Mouse (Mus musculus) CD4-positive, CD25-positive, alpha-beta regulatory T cell, adult 4 months (primary cell): ENCODE measurements around the gene Cela1. TPM values are rescaled to one million over a fixed set of nuclear protein-coding genes. Genes with fewer than 3 reads are reported as not detected.

Experiments used
- ATAC-seq: one replicate; pipeline ENCODE4 v1.8.0; 2017
- polyA plus RNA-seq, 2 experiments: library from polyadenylated mRNA; unstranded; fragments of 100-300 nt; shearing (Covaris generic); gene quantifications; one replicate each; pipeline ENCODE4 v1.2.1; 2017

Cela1 gene
- polyA plus RNA-seq, 2 experiments from 2014 or later, result 5.7 to 10.5 TPM

DNA sequence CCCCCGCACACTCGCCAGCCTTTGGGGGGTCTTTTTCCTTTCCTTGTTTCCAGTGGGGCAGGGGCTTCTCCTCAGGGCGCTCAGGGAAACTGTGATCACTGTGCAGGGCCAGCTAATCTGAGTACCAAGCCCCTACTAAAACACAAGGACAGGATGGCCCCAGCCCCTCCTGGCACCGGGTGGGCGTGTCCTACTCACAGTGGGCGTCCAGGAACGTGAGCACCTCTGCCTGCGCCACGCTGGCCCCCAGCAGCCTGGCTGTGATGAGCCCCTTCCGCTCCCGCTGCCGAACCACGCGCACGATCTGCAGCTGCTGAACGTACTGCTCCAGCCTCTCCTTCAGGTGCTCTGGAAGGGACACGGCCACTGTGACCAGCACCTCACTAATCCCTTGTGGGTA lies 16.2 kb upstream of the Cela1 start:
- ATAC-seq, result no peak

DNA sequence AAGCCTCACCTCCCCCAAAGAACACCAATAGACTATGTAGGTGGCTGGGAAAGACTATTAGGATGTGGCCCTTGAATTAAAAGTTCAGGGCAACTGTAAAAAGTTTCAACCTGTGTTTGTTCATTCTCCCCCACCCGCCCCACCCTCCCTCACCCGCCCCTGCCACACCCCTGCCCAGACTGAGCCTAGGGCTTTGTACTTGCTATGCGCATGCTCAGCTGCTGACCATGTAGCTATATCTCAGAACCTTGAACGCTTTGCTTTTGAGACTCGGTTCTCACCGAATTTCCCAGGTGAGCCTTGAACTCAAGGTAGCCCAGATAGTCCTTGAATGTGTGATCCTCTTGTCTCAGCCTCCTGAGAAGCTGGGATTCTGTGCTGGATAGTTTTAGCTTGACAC lies 14.1 kb upstream of the Cela1 start:
- no peak for ATAC-seq

DNA sequence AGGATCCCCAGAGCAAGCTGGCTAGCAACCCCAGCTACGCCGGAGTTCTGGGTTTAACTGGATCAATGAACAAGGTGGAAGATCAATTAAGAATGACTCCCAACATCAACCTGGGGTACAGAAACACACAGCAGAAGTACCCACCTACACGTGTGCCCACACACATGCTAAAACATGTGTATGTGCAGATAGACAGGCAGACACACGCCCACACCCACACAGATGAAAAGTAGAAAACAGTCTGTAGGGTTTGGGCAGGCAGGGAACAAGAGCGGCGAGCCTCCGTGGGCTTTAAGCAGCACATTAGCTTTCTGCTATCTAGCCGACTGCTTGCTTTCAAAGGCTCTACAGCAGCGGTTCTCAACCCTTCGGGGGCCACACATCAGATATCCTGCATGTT lies 13.4 kb upstream of the Cela1 start:
- no peak for ATAC-seq

DNA sequence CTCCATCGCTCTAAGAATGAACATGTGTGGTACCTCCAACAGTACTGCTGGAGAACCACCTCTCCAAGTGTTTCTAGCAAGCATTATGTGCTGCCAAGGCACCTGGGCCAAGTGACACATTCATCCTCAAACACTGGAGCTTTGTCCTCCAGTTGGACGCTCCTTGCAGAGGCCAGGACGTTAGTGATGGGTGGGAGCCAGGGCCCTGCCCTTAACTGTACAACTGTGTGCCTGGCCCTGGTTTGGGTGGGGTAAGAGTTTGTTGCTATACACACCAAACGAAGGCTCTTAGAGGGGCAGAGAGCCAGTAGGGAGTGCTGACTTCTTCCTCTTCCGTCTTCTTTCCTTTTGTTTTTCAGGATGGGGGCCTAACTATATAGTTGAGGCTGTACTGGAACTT lies 12.7 kb upstream of the Cela1 start:
- ATAC-seq, result no peak

DNA sequence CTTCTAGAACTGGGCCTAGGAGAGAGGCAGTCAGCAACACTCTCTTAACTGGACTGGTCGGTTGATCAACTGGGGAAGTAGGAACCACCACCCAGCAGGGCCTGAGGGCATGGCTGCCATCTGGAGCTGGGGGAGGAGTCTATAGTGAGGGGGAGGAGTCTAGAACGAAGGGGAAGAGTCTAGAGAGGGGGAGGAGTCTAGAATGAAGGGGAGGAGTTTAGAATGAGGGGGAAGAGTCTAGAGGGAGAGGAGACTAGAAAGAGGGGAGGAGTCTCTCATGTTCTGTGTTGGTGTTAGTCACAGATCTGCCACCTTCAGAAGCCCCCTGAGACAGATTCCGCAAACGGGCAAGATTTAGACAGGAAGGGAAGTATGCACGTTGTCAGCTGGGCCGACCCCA lies 11.7 kb upstream of the Cela1 start:
- ATAC-seq, result peak; percentile 36

DNA sequence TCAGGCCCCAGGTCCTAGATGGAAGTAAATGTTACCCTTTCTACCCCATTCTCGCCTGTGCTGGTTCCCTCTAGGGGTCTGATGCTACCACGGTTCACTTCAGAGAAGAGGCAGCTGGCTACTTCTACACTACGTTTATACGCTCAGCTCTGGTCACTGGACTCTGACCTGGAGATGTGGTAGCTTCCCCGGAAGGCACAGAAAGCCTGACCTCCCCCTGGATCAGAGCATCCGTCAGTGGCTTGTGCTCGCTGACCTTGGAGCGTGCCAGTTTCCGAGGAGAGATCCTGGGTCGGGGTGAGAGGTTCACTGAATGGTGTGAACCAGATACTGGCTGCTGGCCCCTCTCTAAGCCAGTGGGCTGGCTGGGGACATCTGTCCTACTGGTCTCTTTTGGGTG lies 10.4 kb upstream of the Cela1 start:
- ATAC-seq, result no peak

DNA sequence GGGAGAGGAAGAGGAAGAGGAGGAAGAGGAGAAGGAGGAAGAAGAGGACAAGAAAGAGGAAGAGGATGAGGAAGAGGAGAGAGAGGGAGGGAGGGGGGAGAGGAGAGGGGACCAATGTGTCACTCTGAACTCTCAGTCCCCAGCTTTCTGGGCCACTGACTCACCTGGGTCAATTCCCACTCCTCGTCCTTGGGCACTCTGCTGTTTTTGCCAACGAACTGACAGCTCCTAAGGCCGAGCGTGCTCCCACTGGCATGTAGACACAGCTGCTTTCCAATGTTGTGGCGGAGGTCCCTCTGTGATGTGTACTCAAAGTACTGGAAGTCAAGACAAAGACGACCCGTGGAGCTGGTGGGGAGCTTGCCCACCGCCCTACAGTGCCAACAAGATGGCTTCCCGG lies 6.7 kb upstream of the Cela1 start:
- no peak for ATAC-seq

DNA sequence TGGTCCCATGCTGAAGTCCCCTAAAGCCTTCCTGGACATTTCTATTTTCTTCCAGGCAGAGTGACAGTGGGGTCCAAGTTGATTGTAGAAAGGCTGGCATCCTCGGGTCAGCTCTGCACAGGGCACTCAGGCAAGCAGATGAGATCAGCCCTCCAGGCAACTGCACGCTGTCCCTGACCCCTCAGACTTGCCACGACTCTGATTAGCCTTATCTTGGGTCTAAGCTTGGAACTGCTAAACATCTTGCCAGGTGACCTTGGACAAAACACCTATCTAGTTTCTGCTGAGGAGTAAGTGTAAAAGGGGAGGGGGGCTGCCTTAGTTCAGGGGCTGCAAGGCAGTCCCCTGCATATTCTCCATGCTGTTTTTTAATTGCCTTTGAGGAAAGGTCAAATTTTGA lies 4.3 kb upstream of the Cela1 start:
- ATAC-seq, result no peak

DNA sequence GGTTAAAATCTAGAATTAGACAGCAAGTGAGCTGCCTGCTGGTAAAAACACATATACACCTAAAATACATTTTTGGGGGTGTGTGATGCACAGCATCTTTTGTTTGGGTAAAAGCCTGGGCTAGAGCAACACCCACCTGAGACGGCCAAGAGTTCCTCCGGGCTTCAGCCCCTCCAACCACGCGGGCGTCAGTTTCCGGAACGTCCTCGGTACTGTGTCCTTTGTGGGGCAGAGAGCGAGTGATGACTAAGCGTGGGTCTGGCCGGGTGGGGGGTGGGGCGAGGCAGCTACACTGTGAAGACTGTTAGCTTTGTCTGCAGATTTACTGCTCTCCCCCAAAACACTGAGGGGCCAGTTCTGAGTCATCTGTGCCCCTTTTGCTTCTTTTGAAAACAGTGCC lies 732 bp downstream of the Cela1 start:
- peak; percentile 71 for ATAC-seq

DNA sequence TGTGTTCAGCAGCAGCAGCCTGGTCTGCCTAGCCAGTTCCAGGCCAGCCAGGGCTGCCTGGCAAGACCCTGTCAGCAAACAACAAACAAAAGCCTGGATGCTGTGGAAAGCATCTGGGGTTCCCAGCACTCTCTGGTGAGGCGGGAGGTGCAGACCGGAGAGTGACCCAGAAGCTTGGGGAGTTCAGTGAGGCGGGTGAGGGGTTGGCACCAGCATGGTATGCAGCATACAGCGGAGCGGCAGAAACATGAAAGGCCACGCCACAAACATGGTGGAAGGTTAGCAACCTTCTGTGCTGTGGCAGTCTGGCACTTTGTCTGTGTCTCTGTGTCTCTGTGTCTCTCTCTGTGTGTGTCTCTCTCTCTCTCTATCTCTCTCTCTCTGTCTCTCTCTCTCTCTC lies 1.3 kb downstream of the Cela1 start:
- ATAC-seq, result no peak

DNA sequence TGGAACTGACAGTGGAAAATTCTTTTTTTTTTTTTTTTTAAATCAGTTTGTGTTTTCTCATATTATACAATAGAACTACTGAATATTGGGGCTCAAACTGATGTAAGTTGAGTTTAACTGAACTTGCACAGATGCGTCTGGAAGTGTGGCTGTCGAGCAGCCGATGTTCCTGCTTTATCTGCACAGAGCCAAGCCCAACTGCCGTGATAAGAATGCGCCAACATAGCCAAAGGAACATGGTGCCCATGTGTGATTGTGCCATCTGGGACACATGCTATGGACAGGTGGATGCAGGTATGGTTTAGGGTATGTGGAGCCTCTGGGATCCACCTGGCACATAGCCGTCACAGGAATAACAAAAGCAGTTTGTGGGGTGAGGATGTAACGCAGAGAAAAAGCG lies 1.9 kb downstream of the Cela1 start:
- no peak for ATAC-seq

DNA sequence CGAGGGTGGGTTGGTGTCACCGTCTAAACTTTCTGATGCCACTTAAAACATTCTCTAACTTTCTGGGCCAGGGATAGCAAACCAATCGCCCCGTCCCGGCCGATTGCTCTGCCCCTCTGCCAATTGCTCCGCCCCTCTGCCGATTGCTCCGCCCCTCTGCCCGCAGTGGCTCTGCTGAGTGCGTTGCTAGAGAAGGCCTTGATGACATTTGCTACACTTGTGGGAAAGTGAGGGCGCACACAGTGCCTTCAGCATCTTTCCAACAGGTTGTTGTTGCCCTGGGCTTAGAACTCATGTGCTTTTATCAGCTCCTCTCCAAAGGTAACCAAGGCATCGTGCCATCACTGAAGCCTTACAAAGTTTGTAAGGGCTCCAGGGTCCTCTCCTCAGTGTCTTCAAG lies 2.5 kb downstream of the Cela1 start:
- ATAC-seq, result no peak

DNA sequence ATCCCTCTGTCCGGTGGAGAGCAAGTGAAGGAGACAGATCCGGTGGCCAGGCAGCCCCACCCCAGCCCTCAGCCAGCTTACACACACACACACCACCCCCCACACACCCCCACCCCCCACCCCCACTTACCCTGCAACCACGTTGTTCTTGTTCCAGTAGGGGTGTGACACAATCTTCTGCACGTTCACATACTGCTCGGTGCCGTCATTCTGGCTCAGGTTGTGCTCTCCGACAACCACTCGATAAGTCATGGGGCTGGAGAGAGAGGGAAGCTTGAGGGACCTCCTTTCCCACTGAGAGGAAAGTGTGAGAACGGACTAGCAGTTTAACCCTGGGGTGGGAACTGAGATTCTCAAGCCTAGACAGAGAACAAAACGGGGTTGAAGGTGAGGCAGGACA lies 3.3 kb downstream of the Cela1 start:
- no peak for ATAC-seq

DNA sequence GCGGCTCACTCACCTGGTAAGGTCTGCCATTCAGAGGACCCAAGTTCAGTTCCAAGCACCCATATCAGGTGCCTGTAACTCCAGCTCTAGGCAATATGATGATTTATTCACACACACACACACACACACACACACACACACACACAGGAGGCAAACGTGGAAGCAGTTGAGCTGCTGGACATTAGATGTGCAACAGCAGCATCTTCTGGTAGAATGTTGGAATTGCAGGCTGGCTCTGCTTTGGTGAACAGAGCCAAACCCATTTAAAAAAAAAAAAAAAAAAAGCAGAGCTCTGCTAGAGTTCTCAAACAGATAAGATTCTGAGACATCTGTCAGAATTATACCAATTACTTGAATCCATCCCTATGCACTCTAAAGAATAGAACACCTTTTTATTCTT lies 4.7 kb downstream of the Cela1 start:
- peak; percentile 76 for ATAC-seq

DNA sequence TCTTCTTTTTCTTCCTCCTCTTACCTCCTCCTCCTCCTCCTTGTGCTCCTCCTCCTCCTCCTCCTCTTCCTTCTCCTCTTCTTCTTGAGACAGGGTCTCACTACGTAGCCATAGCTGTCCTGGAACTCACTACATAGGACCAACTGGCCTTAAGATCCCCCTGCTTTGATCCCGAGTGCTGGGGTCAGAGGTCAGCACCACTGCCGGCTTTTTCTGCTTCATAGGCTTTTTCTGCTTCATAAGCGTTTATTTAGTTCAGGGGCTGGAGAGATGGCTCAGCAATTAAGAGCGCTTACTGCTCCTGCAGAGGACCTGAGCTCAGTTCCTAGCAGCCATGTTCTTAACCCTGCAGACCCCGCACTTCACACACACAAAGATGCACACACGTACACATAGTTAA lies 6.0 kb downstream of the Cela1 start:
- no peak for ATAC-seq

DNA sequence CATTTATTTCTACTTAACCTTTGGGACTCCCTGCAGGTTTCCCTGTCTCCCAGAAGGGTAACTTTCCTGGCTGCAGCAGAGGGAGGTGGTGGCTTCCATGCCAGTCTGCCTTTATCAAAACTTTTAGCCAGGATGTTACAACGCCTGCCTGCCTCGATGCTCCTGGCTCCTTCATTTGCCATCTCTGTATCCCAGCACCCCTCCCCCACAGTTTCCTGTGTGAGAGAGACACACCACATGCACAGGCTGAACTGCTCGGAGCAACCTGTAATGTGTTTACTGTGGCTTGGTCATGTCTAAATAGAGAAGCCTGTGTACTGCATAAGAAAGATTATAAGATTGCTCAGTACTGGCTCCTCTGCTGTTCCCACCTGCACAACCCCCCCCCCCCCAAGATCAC lies 7.3 kb downstream of the Cela1 start:
- no peak for ATAC-seq

DNA sequence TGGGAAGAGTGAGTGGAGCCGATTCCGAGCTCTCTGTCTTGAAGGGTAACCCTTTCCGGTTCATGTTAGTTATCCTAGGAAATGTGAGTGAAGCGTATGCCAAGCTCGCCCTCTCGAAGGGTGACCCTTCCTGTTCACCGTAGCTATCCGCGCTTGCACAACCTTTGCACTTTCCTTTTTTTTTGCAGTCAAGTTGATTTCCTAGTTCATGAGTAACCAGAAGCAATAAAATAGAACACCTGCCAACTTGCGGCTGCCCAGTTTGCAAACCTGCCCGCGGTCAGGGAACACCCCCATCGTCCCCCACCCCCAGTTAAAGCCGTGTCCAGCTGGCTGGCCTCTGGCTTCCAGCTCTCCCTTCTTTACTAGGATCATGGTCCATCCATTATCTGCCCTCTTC lies 8.7 kb downstream of the Cela1 start:
- no peak for ATAC-seq

DNA sequence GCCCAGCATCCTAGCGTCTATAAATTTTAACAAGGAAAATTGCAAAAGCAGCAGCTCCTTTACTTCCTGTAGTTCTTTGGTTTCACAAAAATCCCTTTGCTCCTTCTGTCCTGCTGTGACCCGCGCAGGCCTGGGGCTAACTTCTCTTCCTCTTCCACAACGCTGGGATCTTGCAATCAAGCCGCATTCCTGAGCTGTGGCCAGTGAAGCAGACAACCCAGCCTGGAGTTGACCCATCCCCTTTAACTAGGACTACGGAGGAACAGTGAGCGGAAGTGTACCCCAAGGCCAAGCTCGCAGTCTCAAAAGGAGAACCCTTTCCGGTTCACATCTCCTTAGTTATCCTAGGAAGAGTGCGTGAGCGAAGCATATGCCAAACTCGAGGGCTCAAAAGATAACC lies 9.1 kb downstream of the Cela1 start:
- no peak for ATAC-seq

DNA sequence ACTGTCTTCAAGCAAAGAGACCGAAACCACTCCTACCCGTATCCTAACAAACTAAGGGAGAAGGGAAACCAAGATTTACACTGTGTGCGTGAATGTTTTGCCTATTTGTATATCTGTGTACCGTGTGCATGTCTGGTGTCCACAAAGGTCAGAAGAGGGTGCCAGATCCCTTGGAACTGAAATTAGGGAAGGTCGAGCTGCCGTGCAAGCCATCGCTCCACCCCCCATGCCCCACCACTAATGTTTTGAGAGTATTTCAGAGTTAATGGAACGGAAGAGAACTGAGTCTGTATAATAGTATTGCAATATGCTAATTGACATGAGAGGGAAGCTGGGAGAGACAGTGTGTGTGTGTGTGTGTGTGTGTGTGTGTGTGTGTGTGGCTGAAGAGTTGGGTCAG lies 10.0 kb downstream of the Cela1 start:
- no peak for ATAC-seq

DNA sequence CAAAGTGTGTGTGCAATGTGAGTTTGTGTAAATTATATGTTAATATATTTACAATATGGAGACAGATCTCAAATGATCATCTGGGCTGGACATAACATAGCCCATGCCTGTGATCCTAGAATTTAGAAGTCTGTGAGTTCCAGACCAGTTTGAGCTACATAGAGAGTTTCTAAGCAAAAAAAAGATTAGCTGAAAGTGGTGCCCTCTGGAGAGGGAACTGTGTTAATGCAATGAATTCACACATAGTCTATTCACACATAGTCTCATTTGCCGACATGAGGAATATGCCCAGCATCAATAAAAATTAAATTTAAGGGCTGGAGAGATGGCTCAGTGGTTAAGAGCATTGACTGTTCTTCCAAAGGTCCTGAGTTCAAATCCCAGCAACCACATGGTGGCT lies 11.2 kb downstream of the Cela1 start:
- ATAC-seq, result no peak

DNA sequence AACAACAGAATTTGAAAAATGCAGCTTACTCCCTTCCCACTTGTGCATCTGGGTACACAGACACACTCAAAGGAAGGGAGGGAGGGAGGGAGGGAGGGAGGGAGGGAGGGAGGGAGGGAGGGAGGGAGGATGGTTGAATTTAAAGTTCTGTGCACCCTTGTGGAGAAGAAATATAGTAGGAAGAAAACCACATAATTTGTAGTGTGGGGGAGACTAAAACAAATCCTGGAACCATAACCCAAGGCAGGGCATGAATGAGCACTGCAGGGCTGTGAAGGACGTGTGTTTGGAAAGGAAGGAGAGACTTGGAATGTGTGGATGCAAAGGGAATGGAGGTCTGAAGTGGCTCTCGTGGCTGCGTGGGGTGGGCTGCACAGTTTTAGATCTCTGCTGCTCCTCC lies 12.2 kb downstream of the Cela1 start:
- ATAC-seq, result no peak

DNA sequence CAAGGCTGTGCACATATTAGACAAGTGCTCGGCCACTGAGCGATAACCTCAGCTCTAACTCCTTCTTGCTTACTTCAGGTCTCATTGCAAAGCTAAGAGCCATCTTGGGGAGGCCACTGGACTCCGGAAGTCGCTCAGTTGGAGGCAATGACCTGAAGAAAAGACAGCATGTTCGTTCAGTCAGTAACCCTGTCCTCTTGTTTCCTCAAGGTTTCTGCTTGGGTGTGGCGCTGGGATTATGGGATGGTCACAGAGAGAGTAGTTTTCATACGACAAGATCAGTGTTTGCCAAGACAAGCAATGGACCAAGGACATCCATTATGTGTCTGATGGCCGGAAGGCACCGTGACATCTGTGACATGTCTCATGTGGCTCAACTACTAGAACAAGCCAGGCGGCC lies 13.2 kb downstream of the Cela1 start:
- ATAC-seq, result no peak

DNA sequence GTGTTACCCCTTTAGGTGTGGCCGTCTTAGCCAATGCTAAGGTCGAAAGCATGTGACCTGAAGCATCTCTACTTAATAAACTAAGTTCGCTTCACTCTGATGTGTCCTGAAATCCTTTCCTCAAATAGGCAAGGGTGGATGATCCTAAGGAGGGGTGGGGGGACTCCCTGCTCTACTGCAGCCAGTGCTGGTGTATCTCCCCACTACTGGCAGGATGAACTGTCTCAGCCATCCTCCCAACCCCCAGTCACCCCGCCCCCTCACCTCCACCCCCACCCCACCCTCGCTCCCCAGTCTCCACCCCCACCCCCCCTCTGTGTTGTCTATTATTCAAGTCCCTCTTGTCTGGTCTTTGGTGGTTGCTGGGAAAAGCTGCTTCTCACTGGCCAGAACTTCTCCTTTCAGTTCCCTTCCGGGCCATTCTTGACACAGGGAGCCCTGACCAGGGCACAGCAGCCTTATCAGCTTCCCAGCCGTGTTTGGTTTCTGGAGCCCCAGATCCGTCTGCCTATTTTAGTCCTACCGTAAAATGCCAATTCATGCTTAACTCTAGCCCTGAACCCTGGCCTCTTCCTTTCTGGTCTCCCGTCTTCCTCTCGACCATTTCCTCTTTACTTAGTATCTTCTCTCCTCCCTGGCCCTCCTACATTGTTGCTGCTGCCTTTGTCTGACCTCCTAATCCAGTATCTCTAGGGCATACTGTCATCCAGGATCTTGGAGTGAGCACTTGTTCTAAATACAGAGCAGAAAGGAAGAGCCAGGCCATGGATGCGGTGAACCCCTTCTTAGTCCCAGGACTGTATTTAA lies 13.9 kb downstream of the Cela1 start:
- ATAC-seq, result no peak

DNA sequence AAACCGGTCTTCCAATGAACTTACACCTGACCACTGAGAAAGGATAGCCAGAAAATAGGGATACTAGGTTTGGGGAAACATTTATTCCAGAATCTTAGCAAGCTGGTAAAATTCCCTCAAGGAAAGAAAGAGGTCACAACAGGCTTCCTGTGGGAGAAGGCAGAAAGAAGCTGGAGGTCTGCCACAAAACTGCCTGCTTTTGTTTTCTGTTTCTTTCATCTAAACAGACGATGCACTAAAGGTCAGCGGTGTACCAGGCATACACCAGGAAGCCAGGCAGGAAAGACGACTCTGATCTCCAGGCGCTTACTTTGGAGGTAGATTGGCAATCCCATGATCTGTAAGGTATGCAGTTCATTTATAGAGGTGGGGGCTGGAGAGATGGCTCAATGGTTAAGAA lies 16.9 kb downstream of the Cela1 start:
- no peak for ATAC-seq

DNA sequence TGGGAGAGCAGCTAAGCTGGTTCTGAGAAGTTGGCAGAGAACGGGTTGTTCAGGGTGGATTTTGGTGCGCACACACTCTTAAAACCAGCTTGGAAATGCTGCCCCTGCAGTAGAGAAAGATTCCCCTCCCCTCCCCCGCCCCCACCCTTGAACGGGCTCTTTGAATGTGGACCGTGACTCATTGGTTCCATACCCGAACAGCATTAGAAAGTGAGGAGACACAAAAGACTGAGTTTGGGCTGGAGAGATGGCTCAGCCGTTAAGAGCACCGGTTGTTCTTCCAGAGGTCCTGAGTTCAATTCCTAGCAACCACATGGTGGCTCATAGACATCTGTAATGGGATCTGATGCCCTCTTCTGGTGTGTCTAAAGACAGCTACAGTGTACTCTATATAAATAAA lies 17.7 kb downstream of the Cela1 start:
- peak; percentile 25 for ATAC-seq
